Mouse (Mus musculus) CD4-positive helper T cell, adult 2 months (primary cell): Measurements from ENCODE around the gene Lrsam1.

ENCODE experiments used
- DNase-seq: peaks from one replicate; pipeline ENCODE4 v3.0.0-alpha.2; 2012; ENCODE audit warnings: low read depth, missing footprints, low spot score

The Lrsam1 gene

GRCm38 (mm10) chr2:32895606-32896106 lies 65.8 kb downstream of the Lrsam1 start:
- no peak for DNase-seq

- DNase-seq, result no peak
Measured at GRCm38 (mm10) chr2:32894097-32894496, 67.3 kb downstream of the Lrsam1 start.

GRCm38 (mm10) chr2:32892490-32892889 lies 68.9 kb downstream of the Lrsam1 start:
- DNase-seq, result no peak

GRCm38 (mm10) chr2:32891278-32891677 lies 70.1 kb downstream of the Lrsam1 start:
- DNase-seq, result no peak

DNA sequence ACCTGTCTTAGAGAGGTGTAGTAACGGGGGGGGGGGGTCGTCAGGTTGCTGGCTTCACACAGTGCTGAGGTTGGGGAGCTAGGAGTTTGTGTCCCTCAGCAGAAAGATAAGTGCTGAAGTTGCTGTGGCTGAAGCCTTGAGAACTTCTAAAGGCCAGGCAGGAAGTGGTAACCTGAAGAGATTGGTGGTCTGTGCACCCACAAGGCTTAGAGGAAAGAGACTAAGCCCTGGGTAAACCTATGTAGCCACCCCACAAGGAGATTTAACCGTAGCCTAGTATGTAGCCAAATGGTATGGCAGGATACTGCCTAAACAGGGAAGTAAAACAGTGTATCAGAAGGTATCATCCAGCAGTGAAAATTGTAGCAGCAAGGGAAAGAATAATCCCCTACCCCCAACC lies 71.1 kb downstream of the Lrsam1 start:
- DNase-seq, result peak; percentile 46

GRCm38 (mm10) chr2:32888551-32888950 lies 72.9 kb downstream of the Lrsam1 start:
- DNase-seq, result no peak

DNA sequence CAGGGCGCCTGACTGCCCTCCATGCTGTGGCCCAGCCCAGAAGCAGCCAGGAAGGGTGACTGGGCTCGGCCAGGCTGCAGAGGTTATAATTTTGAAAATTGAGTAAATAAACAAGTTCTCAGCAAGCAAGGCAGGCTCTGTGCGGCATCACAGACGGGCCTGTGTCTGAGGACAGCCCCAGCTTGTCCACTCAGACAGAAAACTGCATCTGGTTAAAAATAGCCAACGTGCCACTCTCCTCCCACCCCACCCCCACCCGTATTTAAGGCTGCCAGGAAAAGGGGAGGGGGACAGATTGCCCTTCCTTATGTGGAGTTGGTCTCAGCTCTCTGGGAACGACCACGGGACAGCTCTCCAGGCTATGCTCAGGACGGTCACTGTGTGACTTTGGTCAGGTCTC lies 73.4 kb downstream of the Lrsam1 start:
- no peak for DNase-seq

DNA sequence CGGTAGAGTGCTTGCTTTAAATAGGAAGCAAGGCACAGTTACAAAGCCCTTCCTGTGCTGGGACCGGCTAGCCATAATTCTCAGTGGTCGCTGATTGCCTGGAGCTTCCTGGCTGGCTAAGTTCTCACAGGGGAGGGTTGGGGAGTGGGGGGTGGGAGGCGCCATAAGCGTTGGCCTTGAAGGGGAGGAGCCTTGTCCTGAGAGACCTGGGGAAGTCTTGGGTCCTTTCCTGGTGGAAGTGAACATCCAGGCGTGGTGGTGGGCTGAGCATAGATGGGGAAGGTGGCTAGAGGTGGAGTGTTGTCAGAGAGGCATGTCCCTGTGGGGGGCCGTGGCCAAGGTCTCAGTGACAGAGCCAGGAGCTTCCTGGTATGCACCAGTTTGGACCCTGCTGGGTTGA lies 76.7 kb downstream of the Lrsam1 start:
- no peak for DNase-seq

DNA sequence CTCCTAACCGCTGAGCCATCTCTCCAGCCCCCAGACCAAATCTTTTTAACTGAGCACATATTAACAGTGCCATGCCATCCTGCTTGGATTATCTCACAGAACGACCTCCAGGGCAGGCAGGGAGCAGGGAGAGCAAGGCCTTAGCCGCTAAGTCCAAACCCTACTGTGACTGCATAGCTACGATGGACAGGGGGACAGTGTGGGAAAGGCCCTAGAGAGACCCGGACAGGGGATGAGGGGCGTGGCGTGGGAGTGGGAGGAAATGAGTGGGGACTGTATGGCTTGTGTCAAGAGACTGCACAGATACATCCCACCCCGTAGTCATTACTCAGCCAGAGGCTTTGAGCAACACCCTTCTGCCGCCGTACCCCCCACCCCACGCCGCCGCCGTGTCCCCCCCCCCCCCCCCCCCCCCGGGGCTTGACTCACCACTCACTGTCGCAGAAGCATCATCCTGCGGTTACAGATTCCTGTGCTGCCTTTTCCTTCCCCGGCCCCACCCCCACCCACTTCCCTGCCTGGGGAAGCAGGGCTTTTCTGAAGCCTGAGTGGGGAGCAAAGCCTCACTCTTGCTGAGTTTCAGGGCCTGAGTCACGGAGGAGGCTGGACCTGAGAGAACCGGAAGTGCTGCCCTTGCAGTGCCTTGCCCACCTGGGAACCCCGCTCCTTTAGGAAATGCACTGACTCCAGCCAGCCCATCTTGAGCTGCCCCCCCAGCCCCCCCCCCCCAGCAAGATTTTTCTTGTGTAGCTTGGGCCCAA lies 79.0 kb downstream of the Lrsam1 start:
- peak; percentile 75 for DNase-seq

- peak; percentile 60 for DNase-seq
Measured at GRCm38 (mm10) chr2:32881723-32882122, 79.7 kb downstream of the Lrsam1 start.

DNA sequence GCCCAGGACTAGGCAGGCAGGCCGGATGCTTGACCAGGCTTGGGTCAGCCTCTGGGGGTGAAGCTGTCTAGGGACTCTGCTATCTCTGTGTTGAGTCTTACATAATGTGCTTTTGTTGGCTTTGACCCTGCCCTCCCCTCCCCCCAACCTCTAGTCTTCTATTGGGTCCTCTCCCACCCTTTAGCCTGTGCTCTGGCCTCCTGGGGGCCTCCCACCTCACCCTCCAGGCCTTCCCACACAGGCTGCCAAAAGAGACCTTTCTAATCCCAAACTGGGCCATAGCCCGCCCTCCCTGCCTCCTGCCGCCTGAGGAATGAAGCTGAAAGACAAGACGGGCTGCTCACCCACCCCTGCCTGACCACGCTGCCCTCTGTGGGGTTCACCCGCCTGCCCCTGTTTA lies 80.4 kb downstream of the Lrsam1 start:
- DNase-seq, result no peak

DNA sequence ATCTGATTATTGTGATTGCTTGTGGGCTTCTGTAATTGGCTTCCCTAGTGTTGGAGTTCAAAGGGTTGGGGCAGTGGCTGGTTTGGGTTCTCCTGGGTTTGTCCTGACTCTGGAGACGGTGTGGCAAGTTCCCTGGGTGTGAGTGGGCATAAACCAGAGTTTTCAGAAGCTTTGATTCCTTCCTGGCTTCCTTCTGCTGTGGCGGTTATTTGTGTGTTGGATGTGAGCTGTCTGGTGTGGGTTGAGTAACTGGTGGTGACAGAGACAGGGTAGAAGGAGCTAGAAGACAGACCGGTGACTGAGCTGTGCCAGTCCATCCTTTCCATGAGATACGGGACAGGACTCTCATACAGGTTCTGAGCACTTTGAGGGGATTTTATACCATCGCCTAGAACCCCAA lies 81.8 kb downstream of the Lrsam1 start:
- no peak for DNase-seq

DNA sequence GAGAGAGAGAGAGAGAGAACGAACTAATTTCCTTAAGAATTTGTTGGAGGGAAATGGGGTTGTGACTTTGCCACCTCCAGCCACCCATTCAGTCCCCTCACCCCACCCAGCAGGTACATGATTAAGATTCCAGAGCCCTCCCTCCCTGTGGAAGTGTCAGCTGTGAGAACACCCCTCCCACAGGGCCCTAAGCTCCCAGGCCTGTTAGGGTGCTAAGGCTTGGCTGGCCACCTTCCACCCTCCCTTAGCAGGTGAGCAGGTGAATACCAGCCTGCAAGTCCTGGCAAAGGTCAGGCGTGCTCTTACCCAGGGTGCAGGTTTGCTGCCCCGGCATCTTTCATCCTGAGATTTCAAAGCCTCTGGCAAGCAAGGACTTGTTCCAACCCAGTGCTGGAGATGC lies 83.0 kb downstream of the Lrsam1 start:
- no peak for DNase-seq

DNA sequence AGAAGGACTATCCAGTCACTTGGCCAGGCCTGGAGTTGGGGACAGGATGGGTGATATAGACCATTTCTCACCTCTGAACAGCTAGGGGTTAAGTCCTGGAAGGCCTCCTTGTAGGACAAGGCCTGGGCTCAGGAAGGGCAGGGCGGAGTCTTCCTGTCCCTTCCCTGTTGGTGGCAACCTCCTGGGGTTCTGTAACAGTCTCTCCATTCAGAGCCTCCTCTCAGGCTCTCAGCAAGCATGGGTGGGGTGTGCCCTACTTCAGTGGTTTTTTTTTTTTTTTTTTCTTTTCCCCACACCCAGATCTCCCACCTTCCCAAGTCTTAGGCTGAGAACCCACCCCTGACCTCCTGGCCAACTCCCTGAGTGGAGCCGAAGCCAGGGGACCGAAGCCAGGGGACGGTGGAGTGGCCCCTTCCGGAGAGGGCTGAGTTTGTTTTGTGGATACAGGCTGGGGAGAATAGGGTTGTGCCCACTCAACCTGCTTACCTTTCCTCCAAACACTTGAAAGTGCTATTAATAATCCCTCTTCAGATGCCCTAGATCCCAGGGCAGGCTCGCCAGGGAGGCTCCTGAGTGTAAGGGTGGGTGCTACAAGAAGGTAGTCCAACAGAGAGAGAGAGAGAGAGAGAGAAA lies 83.5 kb downstream of the Lrsam1 start:
- no peak for DNase-seq

DNA sequence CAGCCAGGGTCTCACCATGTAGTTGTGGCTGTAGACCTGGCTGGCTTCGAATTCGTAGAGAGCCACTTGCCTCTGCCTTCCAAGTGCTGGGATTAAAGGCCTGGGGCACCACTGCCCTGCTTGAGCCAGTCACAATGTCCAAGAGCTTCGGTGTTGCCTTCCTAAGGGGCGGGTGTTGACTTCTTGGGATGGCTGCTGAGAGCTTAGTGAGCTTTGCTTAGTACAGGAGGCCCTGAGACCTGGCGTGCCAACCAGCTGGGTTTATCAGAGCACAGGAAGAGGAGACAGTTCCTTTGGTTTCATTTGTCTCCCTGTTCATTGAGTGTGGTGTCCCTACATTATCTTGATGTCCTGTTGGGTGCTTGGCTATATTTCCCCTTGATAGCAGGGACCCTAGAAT lies 84.1 kb downstream of the Lrsam1 start:
- DNase-seq, result no peak

GRCm38 (mm10) chr2:32876490-32877302 lies 84.7 kb downstream of the Lrsam1 start:
- DNase-seq, result no peak

DNA sequence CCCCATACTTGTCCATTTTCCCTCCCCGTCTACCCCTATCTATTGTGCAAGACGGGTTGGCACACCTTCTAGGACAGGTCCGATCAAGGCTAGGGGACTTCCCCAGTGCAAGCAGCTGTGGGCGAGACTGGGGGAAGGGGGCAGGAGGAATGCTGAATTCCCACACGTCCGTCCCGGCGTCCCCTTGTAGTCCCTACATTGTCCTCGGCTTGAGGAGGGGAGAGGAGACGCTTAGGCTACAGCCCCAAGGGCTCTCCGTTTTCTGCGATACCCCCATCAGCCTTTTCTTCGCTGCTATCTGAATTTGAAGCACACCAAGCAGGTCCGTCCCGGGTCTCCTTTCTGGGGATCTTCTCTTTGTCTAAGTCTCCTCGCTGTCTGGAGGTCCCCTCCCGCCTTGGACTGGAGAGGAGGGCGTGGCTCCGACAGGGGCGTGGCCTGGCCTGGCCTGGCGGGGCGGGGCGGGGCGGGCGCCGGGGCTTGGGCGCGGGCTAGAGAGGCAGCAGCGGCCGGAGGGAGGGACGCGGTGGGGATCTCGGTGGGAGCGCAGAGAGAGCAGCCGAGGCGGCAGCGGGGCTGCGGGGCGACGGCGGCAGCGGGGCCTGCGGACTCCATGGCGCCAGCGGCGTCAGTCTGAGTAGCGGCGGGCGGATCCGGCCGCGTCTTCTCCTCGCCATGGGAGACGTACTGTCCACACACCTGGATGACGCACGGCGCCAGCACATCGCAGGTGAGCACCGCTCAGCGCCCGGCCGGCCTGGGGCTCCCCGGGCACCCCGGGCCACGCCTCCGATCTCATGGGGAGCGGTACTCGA lies 85.5 kb downstream of the Lrsam1 start, which contains the start of gene Fam129b:
Fam129b (plus strand) TSS at position 440 of the 815 bp plus-strand sequence.
- DNase-seq, result peak; percentile 81
